In the genomic region with DNA sequence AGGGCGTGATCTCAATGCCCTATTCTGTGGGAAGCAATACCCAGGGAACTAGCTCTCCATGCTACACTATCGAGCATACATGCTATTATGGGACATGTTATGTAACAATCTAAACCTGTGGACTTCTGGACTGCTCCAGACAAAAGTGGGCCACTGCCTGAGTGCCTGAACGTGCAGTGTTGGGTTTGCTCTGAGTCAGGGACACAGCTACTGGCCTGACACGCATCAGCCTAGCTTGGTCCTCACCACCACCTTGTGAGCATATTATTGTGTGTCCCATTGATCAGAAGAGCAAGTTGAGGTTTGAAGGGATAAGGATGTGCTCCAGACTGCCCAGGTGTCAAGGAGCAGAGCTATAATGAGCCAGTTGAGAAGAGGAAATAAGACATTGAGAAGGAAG, we compare ENCODE assay signal across 35 mouse cellular contexts. TPM values are rescaled to one million over a fixed set of nuclear protein-coding genes. Genes with fewer than 3 reads are reported as not detected.
"Had no signal": no experiment of that assay in that cellular context is flagged by ENCODE, and none has a peak within 500 bp of the region (broad histone marks: within the 10 kb centered on the region; RNA-seq: fewer than 3 reads in every experiment).

No protein-coding gene starts in this region.

- H3K9ac ChIP-seq: heart, embryonic 13.5 days; heart, embryonic 15.5 days; hindbrain, embryonic 12.5 days; hindbrain, embryonic 13.5 days; hindbrain, embryonic 14.5 days; hindbrain, embryonic 15.5 days; intestine, embryonic 15.5 days; kidney, embryonic 15.5 days had no signal

- H3K27ac ChIP-seq: heart, embryonic 13.5 days; heart, embryonic 15.5 days; hindbrain, embryonic 10.5 days; hindbrain, embryonic 12.5 days; hindbrain, embryonic 13.5 days; hindbrain, embryonic 14.5 days; hindbrain, embryonic 15.5 days; hindbrain, postnatal 0 days; intestine, embryonic 15.5 days; kidney, embryonic 15.5 days; kidney, postnatal 0 days; left cerebral cortex, adult 2 months had no signal

- ATAC-seq: hindbrain, embryonic 16.5 days; hindbrain, postnatal 0 days; inflammation-experienced regulatory T-cells, adult 6 months; intestine, embryonic 15.5 days; intestine, embryonic 16.5 days; intestine, postnatal 0 days had no signal

- H3K27me3 ChIP-seq: heart, embryonic 15.5 days; hindbrain, embryonic 12.5 days; hindbrain, embryonic 13.5 days; hindbrain, embryonic 15.5 days; intestine, embryonic 15.5 days; kidney, embryonic 15.5 days had no signal

- H3K4me1 ChIP-seq: heart, embryonic 13.5 days; heart, embryonic 15.5 days; hindbrain, embryonic 10.5 days; hindbrain, embryonic 12.5 days; hindbrain, embryonic 13.5 days; hindbrain, embryonic 15.5 days; intestine, embryonic 15.5 days had no signal

- H3K4me3 ChIP-seq: heart, embryonic 13.5 days; heart, embryonic 15.5 days; hindbrain, embryonic 10.5 days; hindbrain, embryonic 12.5 days; hindbrain, embryonic 13.5 days; hindbrain, embryonic 15.5 days; intestine, embryonic 15.5 days; kidney, embryonic 15.5 days; layer of hippocampus, adult 2 months; left cerebral cortex, adult 2 months had no signal

- DNase-seq: heart, postnatal 10 days; heart, postnatal 14 days; heart, postnatal 36 days; heart, postnatal 4 days; kidney, adult 11 months; kidney, adult 18-20 months; kidney, adult 2 months; kidney, adult 8-10 months; kidney, adult 9 months; kidney, postnatal 10 days; kidney, postnatal 14 days; kidney, postnatal 25 days; kidney, postnatal 36 days; kidney, postnatal 4 days; layer of hippocampus, adult 9-11 months; layer of hippocampus, postnatal 36 days had no signal

- H3K9me3 ChIP-seq: heart, embryonic 13.5 days; heart, embryonic 15.5 days; hindbrain, embryonic 10.5 days; hindbrain, embryonic 12.5 days; hindbrain, embryonic 13.5 days; hindbrain, embryonic 15.5 days; intestine, embryonic 15.5 days; kidney, embryonic 15.5 days had no signal

- H3K36me3 ChIP-seq: heart, embryonic 13.5 days; heart, embryonic 15.5 days; hindbrain, embryonic 10.5 days; hindbrain, embryonic 12.5 days; hindbrain, embryonic 13.5 days; hindbrain, embryonic 15.5 days; intestine, embryonic 15.5 days; kidney, embryonic 15.5 days had no signal

- H3K4me2 ChIP-seq: heart, embryonic 13.5 days; heart, embryonic 15.5 days; hindbrain, embryonic 12.5 days; hindbrain, embryonic 13.5 days; hindbrain, embryonic 14.5 days; hindbrain, embryonic 15.5 days; intestine, embryonic 15.5 days; kidney, embryonic 15.5 days had no signal

RNA-seq across cellular contexts. Expression of gene Gm2115, which starts 16.2 kb away (rescaled TPM):
- total RNA-seq: hematopoietic stem cell, adult 5-6 weeks had no signal
- polyA plus RNA-seq: heart, postnatal 0 days; inflammation-experienced regulatory T-cells, adult 6 months had no signal
